Mouse (Mus musculus): ENCODE data around the gene Smim27.

GRCm38 (mm10) chr4:40233062-40233664, 36.2 kb upstream of the Smim27 start:
- TF ChIP-seq EP300 (IDR thresholded peaks at IDR 0.05; ENCODE audit: low read depth): no peak
- TF ChIP-seq CTCF (IDR thresholded peaks at IDR 0.05; ENCODE audit: low read depth): no peak
